Mouse (Mus musculus): ENCODE data around the gene Klf7.
A peak's percentile ranks its signal among the peaks of the same experiment; 100 is the strongest.

Gene Klf7

DNA sequence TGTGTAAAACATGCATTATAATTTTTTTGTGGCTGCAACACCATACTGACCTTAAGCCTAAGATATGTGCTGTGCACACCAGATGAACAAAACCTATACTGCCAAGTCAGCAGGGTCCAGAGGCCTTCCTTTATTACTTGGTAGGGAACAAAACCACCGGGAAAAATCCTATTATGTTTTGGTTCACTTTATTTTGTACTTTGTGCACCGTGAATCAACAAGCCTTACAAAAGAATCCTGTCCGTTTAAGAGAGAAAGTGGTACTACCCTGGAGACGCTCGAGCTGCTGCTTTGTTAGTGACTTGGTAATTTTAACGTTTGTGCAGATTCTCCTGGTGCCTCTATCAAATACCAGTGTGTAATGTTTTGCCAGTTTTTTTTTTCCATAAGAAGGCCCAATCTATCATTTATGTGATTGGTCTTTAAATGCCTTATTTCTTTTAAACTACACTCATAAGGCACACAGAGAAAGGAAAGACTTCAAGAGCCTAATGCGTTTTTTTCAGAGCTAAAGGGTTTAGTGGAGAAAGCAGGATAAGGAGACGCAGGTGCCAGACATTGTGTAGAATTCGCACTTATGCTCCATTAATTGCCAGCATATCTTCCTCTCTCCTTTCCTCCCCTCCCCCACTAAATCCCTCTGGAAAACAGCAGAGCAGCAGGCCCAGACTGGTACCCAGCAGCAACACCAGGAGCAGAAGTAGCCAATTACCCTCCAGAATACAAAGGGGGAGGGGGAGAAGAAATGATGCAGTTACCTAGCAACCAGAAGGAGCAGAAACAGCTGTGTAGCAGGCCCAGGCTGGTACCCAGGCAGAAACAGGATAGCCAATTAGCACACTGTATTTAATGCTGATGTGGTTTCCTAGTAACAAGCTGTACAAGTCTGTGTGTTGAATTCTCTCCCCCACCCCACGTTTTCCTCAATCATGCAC is 55.5 kb downstream of the Klf7 start:
- peak; percentile 40 to 55 for DNase-seq (ENCODE audit: low spot score in 2 of 2)

DNA sequence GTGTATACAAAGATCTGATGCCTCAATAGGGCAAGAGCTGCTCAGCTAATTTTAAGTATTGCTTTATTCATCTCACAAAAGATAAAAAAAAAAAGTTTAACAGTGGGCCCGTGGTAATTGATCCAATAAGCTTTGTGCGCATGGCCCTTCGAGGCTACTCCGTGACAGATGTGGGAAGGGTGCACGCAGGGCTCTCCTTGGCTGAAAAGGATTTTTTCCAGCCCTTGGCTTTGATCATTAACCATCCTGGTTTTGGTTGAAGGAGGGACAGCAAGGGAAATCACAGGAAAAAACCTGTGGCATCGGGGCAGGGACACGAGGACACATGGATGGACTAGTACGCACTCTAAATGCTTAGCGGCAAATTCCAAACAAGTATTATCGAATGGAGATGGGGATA is 60.6 kb downstream of the Klf7 start:
- no peak for DNase-seq (ENCODE audit: low spot score in 2 of 2)

DNA sequence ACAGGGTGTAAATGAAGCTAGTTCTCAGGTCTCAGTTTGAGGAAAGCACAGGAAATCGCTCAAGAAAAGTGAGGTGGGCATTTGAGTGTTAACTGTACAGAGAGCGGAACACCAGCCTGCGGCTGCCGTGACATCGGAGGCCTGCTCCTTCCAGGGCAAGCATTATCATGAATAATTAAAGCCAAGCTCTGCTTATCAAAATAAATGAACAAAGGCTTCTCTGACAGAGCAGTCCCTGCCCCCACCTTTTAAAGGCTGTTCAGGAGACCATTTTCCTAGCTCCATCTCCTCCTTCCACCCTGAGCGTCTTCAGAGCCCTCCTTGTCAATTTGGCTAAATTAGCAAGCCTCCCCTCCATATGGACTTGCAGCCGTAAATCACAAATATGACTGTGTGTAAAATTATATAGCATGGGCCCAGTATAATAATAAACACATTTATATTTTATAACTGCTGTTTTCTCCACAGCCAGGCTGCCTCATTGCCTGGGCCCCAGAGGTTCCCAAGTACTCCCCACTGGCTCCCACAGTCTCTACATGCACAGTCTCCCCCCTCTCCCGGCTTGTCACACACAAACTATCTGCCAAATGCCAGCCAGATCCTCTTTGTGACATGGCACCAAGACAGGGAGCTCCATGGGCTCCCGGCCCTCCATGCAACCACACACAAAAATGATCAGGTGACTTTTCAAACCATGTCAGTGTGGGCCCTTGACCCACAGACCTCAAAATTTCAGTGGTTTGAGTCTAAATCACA is 61.2 kb downstream of the Klf7 start:
- no peak for DNase-seq (ENCODE audit: low spot score in 2 of 2)

DNA sequence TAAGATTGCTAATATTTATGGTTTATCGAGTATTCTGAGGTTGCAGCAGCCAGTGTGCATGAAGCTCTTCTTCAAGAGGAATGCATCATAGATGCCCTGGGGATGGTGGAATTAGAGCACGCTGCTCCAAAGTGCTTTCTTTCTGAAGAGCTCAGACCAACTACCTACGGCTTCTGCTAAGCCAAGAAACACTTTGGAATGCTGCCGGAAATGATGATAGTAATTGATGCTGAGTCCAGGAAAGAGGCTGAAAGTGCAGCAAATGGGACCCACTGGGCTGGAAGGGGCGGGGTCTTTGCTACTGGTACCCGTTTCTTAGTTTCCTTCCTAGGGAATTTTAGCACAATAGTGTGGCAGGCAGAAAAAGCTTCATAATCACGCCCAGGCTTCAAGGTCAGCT is 62.0 kb downstream of the Klf7 start:
- DNase-seq (ENCODE audit: low spot score in 2 of 2), result no peak

DNA sequence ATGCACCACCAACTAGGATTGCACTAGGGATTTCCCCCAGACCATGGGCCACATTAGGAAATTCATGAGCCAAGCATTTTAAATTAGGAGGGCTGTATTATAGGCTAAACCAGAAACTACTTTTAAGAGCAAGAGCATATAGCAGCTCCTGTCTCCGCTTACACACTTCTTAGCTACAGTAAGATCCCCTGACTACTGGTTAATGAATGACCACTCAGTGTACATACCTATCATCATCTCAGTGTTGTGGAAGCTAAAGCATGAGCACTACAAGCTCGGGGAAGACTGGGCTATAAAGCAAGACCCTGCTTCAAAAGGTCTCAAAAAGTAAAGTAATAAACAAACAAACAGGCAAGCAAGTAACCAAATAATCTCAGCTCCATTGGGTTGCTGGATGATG is 65.5 kb downstream of the Klf7 start:
- DNase-seq (ENCODE audit: low spot score in 2 of 2), result no peak

DNA sequence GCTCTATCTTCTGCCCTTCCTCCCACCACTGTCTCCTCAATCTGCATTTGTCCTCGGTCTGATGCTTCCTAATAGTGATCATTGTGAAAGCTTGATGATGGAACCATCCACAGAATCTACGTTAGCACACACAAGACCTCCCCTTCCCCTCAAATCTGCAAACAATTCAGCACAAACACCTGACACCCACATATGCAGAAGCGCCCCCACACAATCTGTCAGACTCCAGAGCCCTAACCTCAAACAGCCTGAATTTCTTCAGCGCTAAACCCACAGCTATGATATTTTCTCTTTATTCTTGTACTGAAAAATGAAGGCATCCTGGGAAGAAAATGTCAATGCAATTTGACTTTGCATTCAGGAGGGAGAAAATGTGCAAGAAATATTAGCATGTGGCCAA is 66.1 kb downstream of the Klf7 start:
- no peak for DNase-seq (ENCODE audit: low spot score in 2 of 2)

DNA sequence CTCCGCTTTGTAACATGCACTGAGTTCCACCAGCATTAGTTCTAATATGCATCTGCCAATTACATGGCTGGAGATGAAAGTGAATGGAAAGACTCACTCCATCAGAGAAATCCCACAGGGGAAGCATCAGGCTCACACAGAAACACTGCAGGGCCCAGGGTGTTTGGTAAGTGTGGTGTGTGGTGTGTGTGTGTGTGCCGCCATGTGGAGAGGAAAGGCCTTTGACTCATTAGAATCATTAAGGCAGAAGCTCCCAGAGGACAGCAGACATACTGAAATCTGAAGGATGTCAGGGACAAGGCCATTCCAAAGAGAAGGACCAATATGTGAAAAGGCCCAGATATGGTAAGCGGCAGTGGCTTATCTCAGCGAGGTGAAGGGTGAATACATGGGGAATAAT is 66.9 kb downstream of the Klf7 start:
- DNase-seq (ENCODE audit: low spot score in 2 of 2), result no peak

DNA sequence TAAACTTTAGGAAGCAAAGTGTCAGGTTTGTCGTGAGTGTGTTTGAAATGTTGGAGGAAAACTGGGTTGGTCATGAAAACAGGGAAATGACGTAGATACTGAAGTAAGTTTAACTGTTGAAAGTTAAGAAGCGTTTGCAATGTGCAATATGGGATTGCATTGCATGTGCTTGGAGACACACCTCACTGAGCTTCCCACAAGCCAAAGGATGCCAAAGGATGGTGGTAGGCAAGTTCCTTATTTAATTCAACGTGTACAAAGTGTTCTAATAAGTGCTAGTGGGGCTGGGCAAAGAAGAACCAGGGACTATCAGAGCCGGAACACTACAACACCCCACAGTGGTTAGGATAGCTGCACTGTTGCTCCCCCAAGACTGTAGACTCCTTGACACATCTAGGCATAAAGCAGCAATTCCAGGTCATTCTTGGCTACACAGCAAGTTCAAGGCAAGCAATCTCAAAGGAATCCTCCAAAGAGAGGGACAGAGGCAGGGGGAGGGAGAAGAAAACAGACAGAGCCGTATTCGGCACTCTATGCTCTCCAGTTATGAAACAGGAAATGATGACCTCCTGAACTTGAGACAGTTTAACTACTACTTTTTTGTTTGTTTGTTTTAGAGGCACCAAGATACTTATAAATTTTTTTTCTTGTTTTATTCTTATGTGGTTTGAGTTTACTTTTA is 69.9 kb downstream of the Klf7 start:
- DNase-seq (ENCODE audit: low spot score in 2 of 2), result no peak

DNA sequence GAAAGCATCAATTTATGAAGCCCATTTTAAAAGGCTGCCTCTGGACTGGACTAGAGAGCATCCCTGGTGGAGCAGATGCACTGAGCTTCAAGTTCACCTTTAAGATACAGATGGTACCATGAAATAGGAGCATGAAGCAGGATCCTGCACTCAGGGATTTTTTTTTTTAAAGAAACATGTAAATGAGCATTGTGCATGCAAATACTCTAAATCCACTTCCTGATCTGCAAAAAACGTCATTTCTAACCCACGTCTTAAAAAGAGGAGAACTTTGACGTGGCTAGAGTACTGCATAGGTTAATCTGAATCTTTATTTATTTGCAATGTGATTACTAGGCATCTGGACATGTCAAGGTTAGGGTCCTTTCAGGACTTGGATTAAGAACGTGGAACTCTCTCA is 73.5 kb downstream of the Klf7 start:
- no peak for DNase-seq (ENCODE audit: low spot score in 2 of 2)

DNA sequence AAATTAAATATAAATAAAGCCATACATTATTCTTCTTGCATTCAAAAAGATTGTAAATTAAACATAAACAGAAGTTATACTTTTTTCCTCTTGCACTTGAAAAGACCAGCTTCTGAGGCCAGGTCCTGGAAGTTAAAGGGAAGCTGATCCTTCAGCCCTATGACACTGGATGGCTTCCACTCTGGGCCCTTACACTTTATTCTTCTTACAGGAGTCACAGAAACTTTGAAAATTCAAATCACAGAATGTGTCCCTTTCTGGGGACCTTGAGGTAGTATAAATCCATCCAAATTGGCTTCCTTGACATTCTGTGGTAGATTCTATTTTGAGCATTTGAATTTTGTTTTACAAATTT is 75.3 kb downstream of the Klf7 start:
- DNase-seq (ENCODE audit: low spot score in 2 of 2), result no peak

DNA sequence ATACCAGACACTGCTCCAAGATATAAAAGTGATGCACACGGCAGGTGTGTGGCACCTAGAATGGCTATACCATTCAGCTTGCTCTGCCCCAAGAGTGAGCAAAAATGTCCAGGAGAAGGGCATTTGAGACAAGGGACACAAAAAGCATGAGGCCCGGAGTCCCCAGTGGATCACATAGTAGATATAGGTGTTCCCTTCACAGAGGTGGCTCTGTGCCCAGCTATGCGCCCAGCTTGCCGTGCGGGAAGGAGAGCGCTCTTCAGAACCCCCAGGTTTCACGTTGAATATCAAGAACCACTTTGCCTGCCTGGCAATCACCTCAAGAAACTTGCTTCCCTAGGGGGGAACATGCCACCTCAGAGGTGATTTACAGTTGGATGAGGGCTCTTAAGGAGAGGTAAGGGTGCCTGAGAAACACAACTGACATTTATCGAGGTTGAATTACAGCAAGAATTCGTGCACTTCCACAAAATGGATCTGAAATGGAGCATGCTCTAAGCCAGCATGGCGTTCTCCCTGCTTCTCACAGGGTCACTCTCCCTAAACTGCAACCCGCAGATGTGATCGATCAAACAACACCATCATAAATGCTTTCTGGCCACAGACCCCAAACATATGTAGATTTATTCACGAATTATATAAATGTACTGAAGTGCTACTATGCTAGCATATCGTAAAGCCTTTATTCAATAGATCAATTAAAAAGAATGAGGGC is 75.8 kb downstream of the Klf7 start:
- DNase-seq (ENCODE audit: low spot score in 2 of 2), result no peak

DNA sequence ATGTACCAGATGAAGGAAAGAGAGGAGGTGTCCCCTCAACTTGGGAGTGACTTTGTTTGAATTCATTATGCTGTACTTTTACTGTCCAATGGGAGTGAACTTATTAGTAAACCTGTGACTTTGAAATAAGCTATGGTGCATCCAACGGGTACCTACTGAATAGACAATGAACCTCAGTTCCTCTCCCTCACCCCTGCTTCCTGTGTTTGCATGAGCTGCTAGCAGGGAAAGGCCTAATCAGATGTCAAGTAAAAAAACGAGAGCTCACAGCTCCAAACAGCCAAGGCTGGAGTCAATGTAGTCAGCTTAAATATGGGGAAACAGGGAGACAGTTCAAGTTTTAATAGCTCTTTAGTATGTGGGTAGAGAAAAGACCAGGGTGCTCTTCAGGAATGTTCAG is 77.5 kb downstream of the Klf7 start:
- DNase-seq (ENCODE audit: low spot score in 2 of 2), result no peak

DNA sequence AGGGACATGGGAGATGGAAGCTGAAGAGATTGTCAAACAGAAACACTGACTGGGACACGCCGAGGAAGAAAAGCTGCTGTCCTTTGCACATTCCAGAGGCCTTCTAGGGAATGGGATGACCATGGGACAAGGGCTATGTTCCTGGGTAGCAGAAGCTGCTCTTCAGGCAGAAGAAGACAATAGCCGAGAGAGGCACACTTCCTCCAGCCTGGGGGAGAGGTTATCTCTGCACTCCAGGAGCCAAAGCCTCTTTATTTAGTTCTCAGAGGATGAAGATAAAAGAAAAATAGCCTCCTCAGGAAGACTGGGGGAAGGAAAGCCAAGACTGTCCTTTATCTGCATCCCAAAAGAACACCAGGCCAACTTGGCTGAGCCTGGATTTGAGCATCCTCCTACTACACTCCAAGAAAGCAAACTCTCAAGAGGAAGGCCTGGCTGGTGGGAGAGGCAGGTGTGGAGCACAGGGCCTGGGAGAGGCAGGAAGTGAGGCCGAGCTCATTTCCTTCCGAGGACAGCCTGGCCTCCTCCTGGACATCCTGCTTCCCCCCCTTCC is 81.2 kb downstream of the Klf7 start:
- no peak for DNase-seq (ENCODE audit: low spot score in 2 of 2)

DNA sequence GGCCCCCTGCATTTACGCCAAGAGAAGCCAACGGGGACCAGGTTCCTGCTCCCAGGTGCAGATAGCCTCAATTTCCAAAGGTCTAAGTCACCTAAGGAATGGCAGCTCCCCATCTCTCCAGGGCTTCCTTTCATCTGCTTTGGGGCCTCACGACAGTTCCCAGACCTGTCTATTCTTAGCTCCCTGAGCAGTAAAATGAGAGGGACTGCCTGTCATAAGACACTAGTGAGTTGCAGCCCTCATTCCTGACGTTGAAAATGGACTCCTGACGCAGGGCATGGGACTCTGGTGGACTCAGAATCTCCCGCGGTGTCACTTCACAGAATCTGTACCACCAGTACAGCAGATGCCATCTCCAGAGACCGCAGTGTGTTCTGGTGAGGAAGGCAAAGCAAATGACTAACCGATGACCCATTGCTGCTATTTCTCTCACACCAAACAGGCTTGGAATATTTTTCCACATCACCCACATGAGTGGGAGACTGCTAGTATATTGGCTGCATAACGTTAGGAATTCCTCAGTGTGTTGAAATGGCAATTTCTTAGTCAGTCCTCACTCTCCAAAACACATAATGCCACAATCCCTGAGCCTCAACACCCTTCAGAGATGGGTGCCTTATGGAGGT is 81.9 kb downstream of the Klf7 start:
- DNase-seq (ENCODE audit: low spot score in 2 of 2), result no peak

DNA sequence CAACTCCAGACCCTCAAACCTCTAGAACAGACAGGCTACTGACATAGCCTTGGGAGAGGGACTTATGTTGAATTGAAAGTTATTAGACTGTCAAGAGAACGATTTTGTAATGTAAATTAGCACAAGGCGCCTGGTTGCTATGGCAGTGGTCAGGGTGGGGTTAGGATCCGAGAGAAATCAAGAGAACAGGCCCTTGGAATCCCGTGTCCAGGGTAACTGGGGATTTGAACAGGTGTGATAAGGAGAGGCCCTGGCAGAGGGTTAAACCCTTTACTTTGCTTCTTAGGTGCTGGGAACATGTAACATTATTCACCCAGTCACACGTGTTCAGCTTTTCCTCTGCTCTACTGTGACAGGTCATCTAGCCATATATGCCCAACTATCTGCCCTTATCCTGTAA is 83.7 kb downstream of the Klf7 start:
- no peak for DNase-seq (ENCODE audit: low spot score in 2 of 2)

DNA sequence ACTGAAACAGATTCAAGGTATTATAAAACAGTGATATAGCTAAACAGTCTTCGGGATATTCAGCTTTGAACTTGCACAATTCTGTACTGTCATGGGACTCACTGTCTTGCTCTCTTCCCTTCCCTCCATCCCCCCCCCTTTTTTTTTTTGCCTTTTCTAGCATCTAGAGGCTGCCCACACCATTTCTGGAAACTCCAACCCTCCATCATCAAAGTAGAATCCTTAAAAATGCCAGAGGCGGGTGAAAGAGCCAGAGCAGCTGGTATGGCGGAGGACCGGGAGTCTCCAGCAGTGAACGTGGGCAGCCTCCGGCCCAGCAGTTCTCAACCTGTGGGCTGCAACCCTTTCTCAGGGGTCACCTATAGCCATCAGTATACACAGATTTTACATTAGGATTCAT is 84.3 kb downstream of the Klf7 start:
- no peak for DNase-seq (ENCODE audit: low spot score in 2 of 2)

DNA sequence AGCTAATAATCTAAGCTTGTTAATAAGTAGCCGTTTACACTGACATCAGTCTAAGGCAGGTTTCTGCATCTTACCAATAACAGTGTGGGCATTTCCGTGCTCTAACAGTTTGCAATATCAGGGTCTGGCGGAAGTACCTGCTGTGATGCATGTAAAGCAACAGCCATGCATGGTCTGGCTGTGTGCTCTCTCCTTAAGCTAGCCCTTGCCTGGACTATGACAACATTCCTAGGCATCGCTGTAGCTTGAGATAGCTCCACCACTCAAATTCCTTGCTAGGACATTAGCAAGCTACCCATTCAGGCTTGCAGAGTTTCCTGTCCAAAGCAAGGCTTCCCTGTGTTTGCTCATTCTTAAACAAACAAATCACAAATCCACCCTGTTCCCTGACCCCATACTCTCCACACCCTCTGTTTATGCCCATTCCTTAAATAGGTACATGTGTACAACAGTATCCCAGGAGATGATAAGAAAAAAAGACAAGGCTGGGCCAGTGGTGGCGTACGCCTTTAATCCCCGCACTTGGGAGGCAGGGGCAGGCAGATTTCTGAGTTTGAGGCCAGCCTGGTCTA is 85.1 kb downstream of the Klf7 start:
- no peak for DNase-seq (ENCODE audit: low spot score in 2 of 2)

DNA sequence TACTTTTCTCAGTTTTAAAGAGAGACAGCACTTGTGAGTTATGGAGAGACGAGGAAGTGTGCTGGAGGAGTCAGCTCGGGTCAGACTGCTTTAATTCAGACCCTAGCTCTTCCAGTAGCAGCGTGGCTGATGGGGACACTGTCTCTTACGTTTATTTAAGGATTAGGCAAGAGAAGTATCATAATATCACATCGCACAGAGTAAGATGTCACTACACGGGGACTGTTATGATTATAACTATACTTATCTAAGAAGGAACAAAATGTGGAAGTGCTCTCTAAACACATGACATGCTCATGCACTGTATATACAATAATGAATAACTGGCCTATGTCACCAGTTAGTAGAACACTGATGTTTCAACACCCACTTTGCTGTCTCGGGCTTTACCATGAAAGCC is 86.3 kb downstream of the Klf7 start:
- DNase-seq (ENCODE audit: low spot score in 2 of 2), result no peak

DNA sequence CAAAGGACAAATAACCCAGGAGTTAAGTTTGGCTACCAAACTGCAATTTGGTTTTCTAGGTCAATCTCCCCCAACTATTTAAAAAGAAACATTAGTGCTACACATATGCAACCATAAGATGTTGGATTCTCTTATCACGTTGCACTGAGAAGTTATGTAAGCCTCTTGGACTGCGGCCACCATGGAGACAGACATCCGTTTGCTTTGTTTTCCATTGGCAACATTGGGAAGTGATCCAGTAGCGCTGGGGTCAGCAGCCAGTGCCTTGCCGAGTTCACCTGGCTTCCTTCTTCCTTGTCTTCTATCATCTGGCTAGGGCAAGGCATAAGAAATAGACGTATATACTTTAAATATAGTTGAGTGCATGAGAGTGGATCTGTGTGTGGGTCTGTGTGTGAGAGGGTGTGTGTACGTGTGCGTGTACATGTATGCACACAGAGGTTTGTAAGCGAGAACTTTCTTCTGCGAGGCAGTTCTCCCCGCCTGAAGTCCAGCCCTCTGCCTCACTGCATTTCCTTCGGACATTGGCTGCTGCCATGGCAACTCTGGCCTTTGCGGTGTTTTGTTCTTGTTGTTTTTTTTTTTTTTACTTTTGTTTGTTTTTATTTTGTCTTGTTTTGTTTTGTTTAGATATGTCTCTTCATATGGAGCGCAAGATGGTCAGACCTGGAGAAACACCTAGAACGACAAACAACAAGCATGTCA is 86.8 kb downstream of the Klf7 start:
- no peak for DNase-seq (ENCODE audit: low spot score in 2 of 2)

DNA sequence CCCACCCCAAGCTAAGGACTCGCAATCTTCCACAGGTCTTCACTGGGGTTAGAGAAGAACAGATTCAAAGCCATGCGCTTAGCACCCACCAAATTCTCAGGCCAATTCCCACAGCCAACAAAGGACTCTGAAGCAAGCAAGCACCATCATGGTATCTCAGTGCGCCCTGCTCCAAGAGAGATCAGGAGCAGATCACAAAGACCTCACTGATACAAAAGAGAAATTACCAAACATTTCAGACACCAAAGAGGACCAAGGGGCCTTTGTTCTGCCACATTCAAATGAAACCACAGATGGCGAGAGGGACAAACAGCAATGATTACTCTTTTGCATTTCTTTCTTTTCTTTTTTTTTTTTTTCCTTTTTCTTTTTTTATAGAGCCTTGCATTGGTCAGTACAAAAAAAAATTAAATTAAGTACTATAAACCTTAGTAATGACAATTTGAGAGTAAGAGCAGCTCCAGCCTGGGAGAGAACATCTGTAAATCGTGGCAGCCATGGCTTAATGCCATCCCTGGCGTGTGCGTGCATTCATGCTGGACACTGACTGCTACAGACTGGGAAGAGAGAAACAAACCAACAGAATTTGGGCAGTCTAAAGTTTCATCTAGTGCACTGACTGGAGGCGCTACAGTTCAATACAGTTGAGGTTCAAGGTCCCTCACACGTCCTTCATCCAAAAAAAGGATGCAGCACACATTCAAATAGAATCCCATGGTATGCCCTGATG is 89.4 kb downstream of the Klf7 start:
- no peak for DNase-seq (ENCODE audit: low spot score in 2 of 2)

All from frontal cortex, postnatal 14 days (tissue).